Mouse (Mus musculus) ovary, adult 18-20 months (tissue): ENCODE results near the gene Tex45.
A peak's percentile ranks its signal among the peaks of the same experiment; 100 is the strongest.

Experiments
- DNase-seq: peaks from one replicate; pipeline ENCODE4 v3.0.0; 2022; ENCODE audit warnings: low spot score, mixed read lengths

Gene Tex45

DNA sequence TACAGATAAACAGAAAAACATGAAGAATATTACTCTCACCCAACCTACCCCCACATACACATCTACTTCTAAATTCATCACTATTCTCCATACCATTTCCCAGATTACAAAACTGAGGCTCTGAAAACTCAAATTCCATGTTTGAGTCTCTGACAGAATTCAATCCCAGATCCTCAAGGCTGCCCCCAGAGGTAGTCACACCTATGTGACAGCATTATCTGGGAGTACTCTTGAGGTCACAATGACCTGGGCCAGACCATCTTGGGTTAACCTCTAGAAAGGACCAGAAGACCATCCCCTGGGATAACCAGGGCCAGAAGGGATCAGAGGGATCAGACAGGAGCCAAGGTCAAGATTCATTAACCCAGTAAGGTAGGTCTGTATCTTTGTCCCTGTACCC, at the start of gene Tex45:
Tex45 (plus strand) TSS at position 301 of the 400 bp plus-strand sequence.
- no peak for DNase-seq

DNA sequence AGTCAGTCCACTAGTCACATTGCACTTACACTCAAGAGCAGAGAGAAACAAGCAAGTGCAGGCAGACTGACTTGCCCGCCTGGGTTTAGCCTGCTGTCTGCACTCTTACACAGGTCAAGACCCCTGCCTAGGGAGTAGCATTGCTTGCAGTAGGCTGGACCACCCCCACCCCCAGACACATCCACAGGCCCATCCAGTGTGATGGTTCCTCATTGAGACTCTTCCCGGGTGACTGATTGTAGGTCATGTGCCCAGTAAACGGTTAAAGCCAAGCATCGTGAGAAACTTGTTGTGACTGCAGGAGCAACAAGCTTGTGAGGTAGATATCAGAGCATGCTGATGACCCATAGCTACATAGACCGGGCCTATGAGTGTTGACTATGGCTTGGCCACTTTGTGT, 49.2 kb upstream of the Tex45 start:
- no peak for DNase-seq

DNA sequence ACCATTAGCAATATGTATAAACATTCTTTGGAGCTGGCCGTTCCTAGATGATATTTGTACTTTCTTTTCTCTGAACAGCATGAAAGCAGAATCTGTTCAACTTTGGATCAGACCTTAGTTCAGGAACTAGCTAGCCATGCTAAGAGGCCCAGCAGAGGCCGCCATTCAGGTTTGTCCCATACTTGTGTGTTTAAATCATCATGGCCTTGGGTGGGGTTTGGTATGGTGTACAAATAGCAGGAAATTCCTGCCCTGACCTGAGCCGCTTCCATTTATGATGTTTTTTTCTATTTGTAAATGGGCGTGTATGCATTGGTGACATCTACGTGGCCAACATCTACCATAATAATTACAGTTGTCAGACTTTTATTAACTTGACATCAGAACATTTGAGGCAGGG, 45.4 kb upstream of the Tex45 start:
- no peak for DNase-seq

DNA sequence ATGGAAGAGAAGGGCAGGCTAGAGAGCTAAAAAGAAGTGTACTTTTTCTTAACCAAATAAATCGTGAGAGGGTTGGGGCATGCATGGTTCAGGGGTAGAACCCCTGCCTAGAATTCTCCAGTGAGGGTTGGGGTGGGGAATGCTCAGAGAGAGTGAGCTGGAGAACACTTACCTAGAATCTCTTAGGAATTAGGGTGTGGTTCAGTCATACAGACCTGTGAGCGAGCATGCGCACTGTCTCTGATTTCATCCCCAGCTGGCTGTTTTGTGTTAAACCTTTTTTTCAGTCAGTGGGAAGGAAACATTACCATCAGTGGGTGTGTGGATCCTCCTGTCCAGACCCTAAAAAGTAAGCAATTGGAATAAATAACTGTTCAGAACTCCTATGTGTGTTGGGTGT, 44.5 kb upstream of the Tex45 start:
- DNase-seq = no peak

DNA sequence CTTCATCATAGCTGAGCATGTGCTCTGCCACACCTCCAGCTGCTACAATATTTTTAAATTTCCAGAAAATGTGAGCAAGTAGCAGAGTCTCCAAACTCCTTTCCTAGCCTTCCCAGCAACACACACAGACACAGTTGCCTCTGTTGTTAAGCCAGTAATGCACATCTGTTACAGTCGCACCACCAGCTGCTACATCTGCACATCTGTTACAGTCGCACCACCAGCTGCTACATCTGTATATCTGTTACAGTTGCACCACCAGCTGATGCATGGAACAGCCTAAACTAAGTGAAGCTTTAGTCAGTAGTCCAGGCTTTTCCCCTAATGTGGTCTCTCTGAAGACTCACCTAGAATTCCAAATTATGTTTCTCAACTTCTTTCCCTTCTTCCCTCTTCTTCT, 42.2 kb upstream of the Tex45 start:
- no peak for DNase-seq

DNA sequence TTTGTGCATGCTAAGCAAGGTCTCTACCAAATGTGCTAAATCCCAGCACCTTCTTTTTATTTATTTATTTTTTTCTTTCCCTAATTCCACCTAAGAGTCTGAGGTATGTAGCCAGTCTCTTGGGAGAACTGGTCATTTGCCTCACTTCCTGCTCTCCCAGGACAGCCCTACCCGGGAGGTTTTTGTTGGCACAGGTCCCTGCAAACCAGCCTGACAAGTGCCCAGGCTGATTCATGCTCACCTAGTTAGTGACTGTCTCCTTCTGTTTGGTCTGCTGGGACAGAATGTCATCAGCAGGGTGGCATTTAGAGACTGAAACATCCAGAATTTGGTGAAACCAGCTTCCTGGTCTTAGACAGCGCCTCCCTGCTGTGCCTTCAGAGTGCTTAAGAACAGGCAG, 40.7 kb upstream of the Tex45 start:
- peak; percentile 21 for DNase-seq

DNA sequence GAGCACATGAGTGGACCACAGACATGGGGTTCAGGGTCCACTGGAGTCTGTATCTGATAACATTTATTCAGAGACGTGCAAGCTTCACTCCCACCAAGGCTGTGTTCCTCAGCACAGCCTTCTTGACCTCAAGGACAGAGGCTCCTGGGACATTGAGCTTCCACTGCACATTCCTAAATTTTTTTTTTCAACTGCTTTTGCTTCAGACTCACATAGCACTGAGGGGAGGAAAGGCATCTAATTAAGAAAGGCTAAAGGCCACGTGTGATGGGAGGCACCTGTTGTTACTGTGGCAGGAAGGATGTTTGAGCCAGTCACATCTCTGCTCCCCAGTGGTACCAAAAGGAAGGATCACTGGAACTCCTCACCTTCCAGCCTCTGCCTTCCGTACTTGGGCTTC, 39.5 kb upstream of the Tex45 start:
- no peak for DNase-seq

DNA sequence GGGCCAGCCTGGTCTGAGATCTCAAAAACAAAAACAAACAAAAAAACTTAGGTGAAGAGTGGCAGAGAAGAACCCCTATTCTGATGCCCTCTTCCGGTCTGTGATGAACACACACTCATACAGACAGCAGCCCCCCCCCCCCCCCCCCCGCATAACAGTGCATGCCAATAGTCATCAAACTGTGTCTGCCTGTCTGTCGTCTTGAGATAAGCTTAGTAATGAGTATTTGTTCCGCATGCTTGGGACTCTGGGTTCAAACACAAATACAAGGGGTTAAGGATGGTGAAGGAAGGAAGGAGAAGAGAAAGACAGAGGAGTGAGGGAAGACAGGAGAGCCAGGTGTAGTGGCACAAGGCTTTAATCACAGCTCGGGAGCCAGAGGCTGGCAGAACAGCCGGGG, 34.2 kb upstream of the Tex45 start:
- no peak for DNase-seq

DNA sequence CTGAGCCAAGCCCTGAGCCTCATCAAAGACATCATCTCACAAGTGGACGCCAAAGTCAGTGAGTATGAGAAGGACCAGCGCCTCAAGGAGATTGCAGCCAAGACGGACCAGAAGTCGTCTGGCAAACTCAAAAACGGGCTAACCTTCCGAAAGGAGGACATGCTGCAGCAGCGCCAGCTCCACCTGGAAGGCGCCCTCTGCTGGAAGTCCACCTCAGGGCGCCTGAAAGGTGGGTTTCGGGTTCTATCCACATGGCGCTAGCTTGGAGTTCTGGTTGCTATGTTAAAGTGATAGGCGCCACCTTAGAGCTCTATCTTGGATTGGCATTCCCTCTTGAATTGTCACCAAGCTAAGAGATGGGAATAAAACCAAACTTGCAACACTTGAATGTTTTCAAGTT, 31.2 kb upstream of the Tex45 start:
- DNase-seq = no peak

DNA sequence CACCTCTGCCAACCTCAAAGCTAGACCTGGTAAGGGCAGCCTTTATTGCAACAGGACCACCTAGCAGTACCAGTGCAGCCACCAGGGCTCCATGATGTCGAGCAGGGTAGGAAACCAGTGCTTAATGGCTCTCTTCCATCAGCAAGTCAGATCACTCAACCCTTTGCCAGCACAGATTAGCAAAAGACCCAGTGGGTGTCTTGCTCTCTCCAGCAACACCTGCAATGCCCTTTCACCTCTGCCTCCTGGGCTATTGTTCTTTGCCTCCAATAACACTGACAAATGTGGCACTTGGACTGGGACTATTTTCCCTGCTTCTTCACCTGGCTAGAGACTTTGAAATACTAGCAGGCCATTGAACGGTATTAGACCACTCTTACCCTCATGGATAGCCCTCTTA, 21.4 kb upstream of the Tex45 start:
- DNase-seq = no peak

DNA sequence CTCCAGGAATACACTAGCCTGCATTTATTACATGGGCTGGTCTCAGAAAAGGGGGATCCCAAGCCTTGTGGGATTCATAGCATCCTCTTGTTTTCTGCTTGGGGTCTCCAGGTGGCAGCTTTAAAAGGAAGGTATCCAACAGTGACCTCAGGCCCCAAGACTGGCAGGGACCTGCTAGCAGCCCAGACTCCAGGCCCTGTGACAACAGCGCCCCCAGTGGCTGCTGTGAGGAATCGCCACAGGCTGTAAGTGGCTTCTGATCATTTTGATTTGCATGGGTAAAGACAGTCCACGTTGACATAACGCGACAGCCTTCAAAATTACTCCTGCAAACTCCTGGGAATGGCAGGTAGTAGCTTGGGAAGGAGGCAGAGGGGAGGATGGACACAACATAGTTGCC, 20.0 kb upstream of the Tex45 start:
- no peak for DNase-seq

DNA sequence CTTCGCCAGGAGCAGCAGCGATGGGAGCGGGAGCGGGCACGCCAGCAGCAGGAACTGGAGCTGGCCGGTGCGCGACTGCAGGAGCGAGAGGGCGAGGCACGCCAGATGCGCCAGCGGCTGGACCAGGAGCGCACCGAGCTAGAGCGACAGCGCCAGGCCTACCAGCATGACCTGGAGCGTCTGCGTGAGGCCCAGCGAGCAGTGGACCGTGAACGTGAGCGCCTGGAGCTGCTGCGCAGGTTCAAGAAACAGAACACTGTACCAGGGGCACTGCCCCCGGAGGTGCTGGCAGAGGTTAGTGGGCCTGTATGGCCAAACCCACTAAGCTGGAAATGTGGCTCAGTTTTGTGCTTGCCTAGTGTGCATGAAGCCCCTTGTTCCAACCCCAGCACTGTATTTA, 18.7 kb upstream of the Tex45 start:
- no peak for DNase-seq

DNA sequence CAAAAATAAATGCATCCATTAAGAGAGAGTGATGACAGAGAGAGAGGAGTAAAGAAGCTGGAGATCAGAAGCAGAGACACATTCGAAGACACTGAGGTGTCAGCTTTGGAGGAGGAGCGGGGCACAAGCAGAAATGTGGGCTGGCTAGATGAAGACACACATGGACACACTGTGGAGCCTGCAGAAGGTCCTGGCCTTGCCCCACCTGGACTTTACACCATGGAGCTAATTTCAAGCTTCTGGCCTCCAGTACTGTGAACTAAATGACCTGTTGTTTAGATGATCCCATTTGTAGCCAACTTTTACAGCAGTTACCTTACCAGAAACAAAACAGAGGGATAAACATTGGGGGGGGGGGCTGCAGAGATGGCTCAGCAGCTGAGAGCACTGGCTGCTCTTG, 7.4 kb upstream of the Tex45 start:
- DNase-seq = no peak

DNA sequence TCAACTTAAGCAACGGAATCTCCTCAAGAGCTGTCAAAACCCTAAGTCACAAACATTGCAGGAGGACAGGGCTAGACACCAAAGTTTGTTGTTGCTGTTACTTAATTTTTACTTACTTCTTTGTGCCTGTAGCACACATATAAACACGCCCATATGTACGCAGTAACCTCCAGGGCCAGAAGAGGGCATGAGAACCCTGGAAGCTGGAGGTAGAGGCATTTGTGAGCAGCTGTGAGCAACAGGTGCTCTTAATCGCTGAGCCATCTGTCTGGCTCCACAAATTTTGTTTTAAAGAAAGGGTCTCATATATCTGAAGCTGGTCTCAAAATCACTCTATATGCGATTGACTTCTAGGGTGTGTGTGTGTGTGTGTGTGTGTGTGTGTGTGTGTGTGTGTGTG, 6.4 kb upstream of the Tex45 start:
- DNase-seq = no peak

DNA sequence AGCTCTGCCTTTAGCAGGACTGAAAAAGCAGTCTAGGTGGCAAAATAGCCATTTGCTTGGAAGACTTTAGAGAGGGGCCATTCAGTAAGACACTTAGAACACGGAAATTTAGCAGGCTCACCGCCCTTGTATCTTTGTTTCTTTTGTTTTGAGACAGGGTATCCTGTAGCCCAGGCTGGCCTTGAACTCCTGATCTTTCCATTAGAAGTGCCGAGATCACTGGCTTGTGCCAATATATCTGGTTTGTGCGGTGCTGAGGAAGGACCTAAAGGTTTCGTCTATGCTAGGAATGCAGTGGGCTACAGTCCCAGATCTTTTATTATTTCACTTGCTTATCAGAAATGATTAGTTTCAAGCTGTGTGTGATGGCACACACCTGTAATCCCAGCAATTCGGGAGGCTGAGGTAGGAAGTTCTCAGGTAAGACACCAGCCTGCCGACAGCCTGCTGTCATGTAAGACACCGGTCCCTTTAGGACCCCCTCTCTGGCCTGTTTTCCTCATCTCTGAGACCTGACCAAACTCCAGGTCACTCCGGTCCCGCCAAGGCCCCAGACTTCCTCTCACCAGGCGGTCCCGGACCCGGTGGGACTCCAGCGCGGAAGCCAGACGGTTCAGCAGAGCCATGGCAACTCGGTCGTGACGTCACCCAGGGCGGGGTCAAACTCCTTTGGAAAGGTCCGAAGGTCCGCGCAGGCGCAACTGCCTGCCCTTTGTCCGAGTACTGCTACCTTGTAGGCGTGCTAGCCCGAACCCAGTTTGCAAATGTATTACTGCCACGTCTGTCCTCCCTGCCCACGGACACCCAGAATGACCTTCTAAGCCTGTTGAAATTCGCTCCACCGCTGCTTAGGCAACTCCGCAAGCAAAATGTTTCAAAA, 3.4 kb upstream of the Tex45 start, which contains the start of gene Pex11g:
Pex11g (minus strand) TSS at position 675 of the 880 bp plus-strand sequence.
- DNase-seq = peak; percentile 96

DNA sequence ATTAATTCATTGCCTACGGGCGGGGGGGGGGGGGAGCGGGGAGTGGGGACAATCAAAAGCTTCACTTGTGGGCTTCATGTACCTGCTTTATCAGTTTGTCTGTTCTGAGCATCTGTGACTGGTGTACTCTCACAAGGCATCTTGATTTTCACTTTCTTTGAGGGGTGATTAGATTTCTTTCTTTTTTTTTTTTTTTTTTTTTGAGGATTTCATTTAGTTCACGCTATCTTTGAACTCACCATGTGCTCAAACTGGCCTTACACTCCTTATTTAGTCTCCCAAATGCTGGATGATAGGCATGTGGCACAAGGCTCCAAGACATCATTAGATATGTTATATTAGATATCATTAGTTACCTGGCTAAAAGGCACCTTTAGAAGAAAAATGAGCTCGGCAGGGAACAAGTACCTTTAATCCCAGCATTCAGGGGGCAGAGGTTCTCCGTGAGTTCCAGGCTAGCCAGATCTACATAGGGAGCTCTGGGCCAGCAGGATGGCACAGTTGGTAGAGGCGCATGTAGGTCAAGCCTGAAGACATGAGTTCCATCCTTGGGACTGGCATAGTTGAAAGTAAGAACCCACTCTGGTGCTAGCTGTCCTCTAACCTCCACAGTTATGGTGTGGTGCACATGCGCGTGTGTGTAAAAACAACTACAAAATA, 2.6 kb upstream of the Tex45 start:
- no peak for DNase-seq

DNA sequence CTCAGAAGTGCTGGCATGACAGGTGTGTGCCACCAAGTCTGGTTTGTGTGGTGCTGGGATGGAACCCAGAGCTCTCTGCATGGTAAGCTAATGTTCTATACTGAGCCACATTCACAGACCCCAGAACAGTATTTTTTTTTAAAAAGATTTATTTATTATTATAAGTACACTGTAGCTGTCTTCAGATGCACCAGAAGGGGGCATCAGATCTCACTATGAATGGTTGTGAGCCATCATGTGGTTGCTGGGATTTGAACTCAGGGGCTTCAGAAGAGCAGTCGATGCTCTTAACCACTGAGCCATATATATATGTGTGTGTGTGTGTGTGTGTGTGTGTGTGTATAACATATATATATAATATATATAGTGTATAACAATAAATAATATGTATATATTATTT, 1.8 kb upstream of the Tex45 start:
- DNase-seq = no peak

DNA sequence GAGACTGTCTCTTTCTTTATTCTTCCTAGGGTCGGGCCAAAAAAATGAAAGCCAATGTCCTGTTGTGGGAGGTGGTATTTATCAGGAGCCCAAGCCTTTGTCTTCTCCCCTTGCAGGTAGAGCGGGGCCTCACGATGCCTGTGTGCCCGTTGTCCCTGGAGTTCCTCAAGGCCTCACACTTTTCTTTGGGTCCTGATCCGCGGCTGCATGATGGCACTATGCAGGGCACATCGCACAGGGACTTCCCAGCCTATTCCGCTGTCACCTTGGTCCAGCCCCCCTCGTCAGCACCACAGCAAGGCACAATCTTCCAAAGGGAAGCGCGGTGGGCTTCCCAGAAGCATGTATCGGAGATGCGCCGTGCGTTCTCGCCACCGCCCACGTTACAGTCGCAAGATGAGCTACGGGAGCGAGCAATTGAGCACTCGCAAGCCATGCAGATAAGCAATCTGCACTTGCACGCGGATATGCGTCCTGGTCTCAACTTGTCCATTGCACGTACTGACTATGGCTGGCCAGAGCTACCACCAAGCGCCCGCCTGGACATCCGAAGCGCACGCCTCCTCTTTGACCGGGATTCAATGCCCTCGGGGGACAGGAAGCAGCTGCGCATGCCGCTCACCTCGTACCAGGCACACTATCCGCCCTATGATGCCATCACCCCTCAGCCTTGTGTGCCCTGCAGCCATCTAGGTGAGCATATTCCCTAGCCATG, 5.2 kb downstream of the Tex45 start:
- no peak for DNase-seq

DNA sequence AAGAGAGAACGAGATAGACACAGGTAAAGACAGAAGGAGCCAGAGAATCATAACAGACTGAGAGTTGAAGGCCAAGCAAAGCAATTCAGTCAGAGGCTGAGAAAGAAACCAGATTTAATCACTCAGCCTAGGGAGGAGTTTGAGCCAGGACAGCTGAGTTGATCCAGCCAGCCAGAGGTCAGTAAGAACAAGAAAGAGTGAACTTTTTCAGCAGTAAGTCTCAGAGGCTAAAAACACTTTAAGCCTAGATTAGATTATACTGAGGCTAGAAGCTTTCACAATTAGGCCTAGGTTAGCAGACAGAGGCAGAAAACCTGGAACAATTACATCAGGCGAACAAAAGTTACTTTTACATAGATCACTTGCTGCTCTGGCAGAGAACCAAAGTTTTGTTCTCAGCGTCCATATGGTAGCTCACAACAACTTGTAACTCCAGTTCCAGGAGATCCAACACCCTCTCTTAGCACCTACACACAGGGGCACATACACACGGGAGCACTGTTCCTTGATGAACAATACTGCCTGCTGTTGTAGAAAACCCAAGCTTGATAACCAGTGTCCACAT, 9.6 kb downstream of the Tex45 start:
- DNase-seq = no peak

DNA sequence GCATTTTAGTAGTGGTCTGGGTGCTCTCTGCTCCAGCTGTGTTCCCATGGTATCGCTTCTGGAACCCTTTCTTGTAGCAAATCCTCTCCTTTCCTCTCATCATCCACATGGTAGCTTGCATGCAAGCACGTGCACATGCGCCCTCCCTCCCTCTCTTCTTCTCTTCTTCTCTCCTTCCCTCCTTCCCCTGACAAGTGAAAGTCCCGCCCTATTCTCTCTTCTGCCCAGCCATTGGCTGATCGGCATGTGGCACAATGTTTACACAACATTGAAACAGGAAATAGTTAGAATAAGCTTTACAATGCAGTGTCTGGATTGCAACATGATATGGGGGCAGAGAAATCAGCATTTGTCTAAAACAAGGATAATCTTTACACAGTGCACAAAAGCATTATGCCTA, 10.9 kb downstream of the Tex45 start:
- no peak for DNase-seq

DNA sequence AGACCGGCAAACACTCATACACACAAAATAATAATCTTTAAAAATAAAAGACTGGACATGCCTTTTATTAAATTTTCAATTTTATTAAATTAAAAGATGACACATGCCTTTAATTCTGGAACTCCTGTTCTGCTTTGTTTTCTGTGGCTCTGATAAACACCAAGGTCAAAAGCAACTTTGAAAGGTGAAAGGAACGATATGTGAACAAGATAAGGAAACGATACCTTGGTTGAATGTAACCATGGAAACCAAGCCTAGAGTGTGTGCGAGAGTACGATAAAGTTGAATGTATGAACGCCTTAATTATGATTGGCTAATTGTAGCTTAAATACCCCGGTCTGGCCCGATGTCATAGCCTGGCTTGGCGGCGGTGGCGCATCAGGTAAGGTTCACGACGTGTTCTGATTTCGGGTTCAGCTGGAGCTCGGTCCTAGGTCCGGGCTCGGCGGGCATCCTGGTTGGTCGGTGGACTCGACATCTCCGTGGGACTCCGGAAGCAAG, 11.6 kb downstream of the Tex45 start:
- no peak for DNase-seq

DNA sequence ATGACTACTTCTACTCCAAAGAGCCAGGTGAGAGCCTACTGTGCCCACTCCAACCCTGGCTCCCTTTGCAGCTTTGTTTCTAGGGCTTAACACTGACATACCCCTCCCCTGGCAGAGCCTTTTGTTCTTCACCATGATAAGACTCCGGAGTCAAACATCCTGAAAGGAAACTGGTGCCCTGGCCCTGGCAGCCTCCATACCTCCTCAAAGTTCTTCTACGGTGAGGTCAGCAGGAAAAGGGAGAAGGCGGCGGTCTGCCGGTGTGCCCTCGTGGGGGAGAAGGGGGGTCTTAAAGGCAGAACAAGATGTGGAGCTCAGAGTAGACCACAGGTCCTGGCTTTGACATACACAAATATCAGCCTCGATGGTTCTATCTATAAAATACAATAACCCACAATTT, 12.9 kb downstream of the Tex45 start:
- DNase-seq = no peak
